Mouse (Mus musculus): ENCODE measurements around the gene Actr3b. TPM values are rescaled to one million over a fixed set of nuclear protein-coding genes. Genes with fewer than 3 reads are reported as not detected.
A peak's percentile ranks its signal among the peaks of the same experiment; 100 is the strongest.
"Not testable (repeated sequence)": the region's sequence is repeated elsewhere in the genome, so short reads cannot be mapped to it uniquely, and the experiment has no call there.

Actr3b gene
- polyA plus RNA-seq, 1 experiment: 0.34 TPM

- no peak for DNase-seq
- no peaks in the 10 kb centered on the region for H3K27me3 ChIP-seq (replicated peaks; ENCODE audit: control insufficient read depth, insufficient read depth, low read length)
- no peak overlapping the region for H3K27ac ChIP-seq (ENCODE audit: insufficient read depth, low read depth, low read length)
- no peak overlapping the region for H3K4me3 ChIP-seq (ENCODE audit: insufficient read depth, low read depth, low read length)
- 54% methylated on average over 3 of the region's 3 CpGs for WGBS
- TF ChIP-seq CTCF (conservative IDR thresholded peaks at IDR 0.05; ENCODE audit: insufficient read depth, insufficient read length, low read depth, low read length) (no peak), POLR2A (IDR thresholded peaks at IDR 0.05; ENCODE audit: low read depth, low read length) (no peak)
- no peaks in the 10 kb centered on the region for H3K36me3 ChIP-seq (ENCODE audit: control insufficient read depth, insufficient read depth, low read length)
- H3K4me1 ChIP-seq (ENCODE audit: control insufficient read depth, insufficient read depth, low read length): no peaks in the 10 kb centered on the region
Measured at GRCm38 (mm10) chr5:25738448-25738847, 21.3 kb upstream of the Actr3b start.

- H3K4me1 ChIP-seq (ENCODE audit: control insufficient read depth, insufficient read depth, low read length); H3K27ac ChIP-seq (ENCODE audit: insufficient read depth, low read depth, low read length); H3K27me3 ChIP-seq (replicated peaks; ENCODE audit: control insufficient read depth, insufficient read depth, low read length); H3K36me3 ChIP-seq (ENCODE audit: control insufficient read depth, insufficient read depth, low read length); DNase-seq; H3K4me3 ChIP-seq (ENCODE audit: insufficient read depth, low read depth, low read length): not testable (repeated sequence)
- WGBS: 85% methylated on average over 1 of the region's 1 CpGs
Measured at GRCm38 (mm10) chr5:25738902-25739301, 20.9 kb upstream of the Actr3b start.

DNA sequence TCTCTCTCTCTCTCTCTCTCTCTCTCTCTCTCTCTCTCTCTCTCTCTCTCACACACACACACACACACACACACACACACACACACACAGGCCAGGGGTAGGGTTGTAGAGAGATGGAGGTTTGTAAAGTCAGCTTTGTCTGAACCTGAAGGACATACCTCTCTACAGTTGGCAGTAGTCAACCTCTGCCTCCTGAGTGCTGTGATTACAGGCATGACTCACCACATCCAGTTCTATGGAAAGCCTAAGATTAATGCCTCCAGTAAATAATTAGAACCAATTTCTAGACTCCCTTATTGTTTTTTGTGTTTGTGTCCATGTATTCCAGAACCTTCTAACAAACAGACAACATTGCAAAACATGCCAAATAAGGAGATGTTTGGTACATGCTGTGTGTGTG lies 11.9 kb upstream of the Actr3b start:
- no peak for DNase-seq
- Histone ChIP-seq H3K27ac (ENCODE audit: insufficient read depth, low read depth, low read length) (no peak overlapping the region), H3K4me3 (ENCODE audit: insufficient read depth, low read depth, low read length) (no peak overlapping the region), H3K4me1 (ENCODE audit: control insufficient read depth, insufficient read depth, low read length) (no peaks in the 10 kb centered on the region), H3K27me3 (replicated peaks; ENCODE audit: control insufficient read depth, insufficient read depth, low read length) (no peaks in the 10 kb centered on the region), H3K36me3 (ENCODE audit: control insufficient read depth, insufficient read depth, low read length) (no peaks in the 10 kb centered on the region)
- TF ChIP-seq CTCF (conservative IDR thresholded peaks at IDR 0.05; ENCODE audit: insufficient read depth, insufficient read length, low read depth, low read length): no peak
- no peak for TF ChIP-seq POLR2A (IDR thresholded peaks at IDR 0.05; ENCODE audit: low read depth, low read length)

DNA sequence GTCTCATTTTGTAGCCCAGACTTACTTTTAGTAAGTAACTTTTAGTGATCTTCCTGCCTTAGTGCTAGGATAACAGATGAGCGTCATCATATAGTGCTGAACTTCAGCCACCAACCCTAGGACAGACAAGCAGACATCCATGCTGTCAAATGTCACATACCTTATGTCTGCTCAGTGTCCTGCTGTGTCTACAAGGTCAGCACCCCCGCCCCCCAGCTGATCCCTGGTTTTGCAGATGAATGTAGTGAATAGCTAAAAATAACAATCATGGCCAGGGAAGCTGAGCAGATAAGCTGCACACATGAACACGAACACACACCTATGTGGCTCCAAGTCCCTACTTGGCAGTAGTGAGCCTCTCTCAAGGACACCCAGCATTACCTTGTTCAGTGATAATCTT lies 11.2 kb upstream of the Actr3b start:
- TF ChIP-seq POLR2A (IDR thresholded peaks at IDR 0.05; ENCODE audit: low read depth, low read length) (no peak), CTCF (conservative IDR thresholded peaks at IDR 0.05; ENCODE audit: insufficient read depth, insufficient read length, low read depth, low read length) (no peak)
- no peak overlapping the region for H3K4me3 ChIP-seq (ENCODE audit: insufficient read depth, low read depth, low read length)
- 84% methylated on average over 3 of the region's 3 CpGs for WGBS
- no peak overlapping the region for H3K27ac ChIP-seq (ENCODE audit: insufficient read depth, low read depth, low read length)
- H3K4me1 ChIP-seq (ENCODE audit: control insufficient read depth, insufficient read depth, low read length): no peaks in the 10 kb centered on the region
- H3K27me3 ChIP-seq (replicated peaks; ENCODE audit: control insufficient read depth, insufficient read depth, low read length): no peaks in the 10 kb centered on the region
- no peak for DNase-seq
- no peaks in the 10 kb centered on the region for H3K36me3 ChIP-seq (ENCODE audit: control insufficient read depth, insufficient read depth, low read length)

DNA sequence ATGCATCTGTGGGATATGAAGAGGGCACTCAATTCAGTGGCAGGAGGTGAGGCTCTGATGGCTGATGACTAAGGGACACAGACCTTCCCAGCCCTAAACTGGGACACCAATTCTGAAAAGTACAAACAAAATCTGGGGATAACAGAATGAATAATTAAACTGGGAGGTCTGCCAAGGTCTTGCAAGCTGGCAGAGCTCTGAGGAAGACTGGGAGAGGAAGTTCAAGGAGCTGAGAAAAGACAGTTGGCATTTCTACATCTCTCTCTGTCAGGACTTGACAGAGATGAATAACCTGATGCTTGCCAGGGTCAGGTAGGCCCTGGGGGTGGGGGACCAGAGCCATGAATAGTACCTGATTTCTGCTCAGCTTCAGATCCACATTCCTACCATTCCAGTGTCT lies 8.2 kb upstream of the Actr3b start:
- Histone ChIP-seq H3K4me3 (ENCODE audit: insufficient read depth, low read depth, low read length) (no peak overlapping the region), H3K27ac (ENCODE audit: insufficient read depth, low read depth, low read length) (no peak overlapping the region), H3K27me3 (replicated peaks; ENCODE audit: control insufficient read depth, insufficient read depth, low read length) (no peaks in the 10 kb centered on the region), H3K36me3 (ENCODE audit: control insufficient read depth, insufficient read depth, low read length) (no peaks in the 10 kb centered on the region), H3K4me1 (ENCODE audit: control insufficient read depth, insufficient read depth, low read length) (no peaks in the 10 kb centered on the region)
- no peak for TF ChIP-seq POLR2A (IDR thresholded peaks at IDR 0.05; ENCODE audit: low read depth, low read length)
- no peak for TF ChIP-seq CTCF (conservative IDR thresholded peaks at IDR 0.05; ENCODE audit: insufficient read depth, insufficient read length, low read depth, low read length)
- peak; percentile 78 for DNase-seq

GRCm38 (mm10) chr5:25752862-25753261 lies 6.9 kb upstream of the Actr3b start:
- Histone ChIP-seq H3K36me3 (ENCODE audit: control insufficient read depth, insufficient read depth, low read length) (no peaks in the 10 kb centered on the region), H3K27ac (ENCODE audit: insufficient read depth, low read depth, low read length) (no peak overlapping the region), H3K27me3 (replicated peaks; ENCODE audit: control insufficient read depth, insufficient read depth, low read length) (no peaks in the 10 kb centered on the region), H3K4me3 (ENCODE audit: insufficient read depth, low read depth, low read length) (no peak overlapping the region), H3K4me1 (ENCODE audit: control insufficient read depth, insufficient read depth, low read length) (no peaks in the 10 kb centered on the region)
- TF ChIP-seq POLR2A (IDR thresholded peaks at IDR 0.05; ENCODE audit: low read depth, low read length) (no peak), CTCF (conservative IDR thresholded peaks at IDR 0.05; ENCODE audit: insufficient read depth, insufficient read length, low read depth, low read length) (no peak)
- WGBS: 67% methylated on average over 5 of the region's 5 CpGs
- DNase-seq: peak; percentile 64

DNA sequence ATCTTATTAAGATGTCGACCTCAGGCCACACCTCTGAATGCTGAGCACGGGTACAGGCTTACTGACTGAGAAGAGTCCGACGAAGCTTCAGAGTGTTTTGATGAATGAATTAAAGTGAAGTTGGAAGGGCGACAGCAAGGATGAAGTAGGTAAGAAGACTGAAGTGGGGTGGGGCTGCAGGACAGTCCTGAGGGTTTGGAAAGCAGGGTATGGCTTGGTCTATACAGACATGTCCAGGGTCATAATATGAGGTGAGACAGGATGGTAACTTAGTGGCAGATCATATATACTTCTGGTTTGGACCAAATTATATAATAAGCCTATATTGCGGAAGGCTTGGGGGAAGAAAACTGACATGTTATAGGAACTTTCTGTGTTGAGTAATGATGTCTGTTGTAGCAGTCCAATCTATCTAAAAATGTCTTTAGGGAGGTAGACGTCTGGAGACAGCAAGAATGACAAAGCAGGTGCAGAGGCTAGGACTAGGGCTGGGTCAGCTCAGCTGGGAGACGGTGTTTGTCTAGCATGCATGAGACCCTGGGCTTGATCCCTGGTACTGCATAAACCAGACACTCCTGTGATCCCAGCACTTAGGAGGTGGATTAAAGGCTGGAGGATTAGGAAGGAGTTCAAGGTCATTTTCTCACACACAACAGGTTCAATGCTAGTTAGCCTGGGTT lies 6.1 kb upstream of the Actr3b start:
- no peaks in the 10 kb centered on the region for H3K36me3 ChIP-seq (ENCODE audit: control insufficient read depth, insufficient read depth, low read length)
- no peak for DNase-seq
- no peak overlapping the region for H3K4me3 ChIP-seq (ENCODE audit: insufficient read depth, low read depth, low read length)
- TF ChIP-seq CTCF (conservative IDR thresholded peaks at IDR 0.05; ENCODE audit: insufficient read depth, insufficient read length, low read depth, low read length) (no peak), POLR2A (IDR thresholded peaks at IDR 0.05; ENCODE audit: low read depth, low read length) (no peak)
- no peaks in the 10 kb centered on the region for H3K4me1 ChIP-seq (ENCODE audit: control insufficient read depth, insufficient read depth, low read length)
- H3K27ac ChIP-seq (ENCODE audit: insufficient read depth, low read depth, low read length): no peak overlapping the region
- H3K27me3 ChIP-seq (replicated peaks; ENCODE audit: control insufficient read depth, insufficient read depth, low read length): no peaks in the 10 kb centered on the region
- 57% methylated on average over 8 of the region's 8 CpGs for WGBS

Measured in kidney, adult 2 months (tissue).